Mouse (Mus musculus): ENCODE data around the gene Arhgef15. TPM values are rescaled to one million over a fixed set of nuclear protein-coding genes. Genes with fewer than 3 reads are reported as not detected.

Gene Arhgef15
- under 1 TPM in 1 of 2 experiments, not detected in 1; 0.18 TPM for total RNA-seq (2023)

GRCm38 (mm10) chr11:68957308-68957707 is at the start of gene Arhgef15:
Arhgef15 (minus strand) TSS chr11:68957480.

DNA sequence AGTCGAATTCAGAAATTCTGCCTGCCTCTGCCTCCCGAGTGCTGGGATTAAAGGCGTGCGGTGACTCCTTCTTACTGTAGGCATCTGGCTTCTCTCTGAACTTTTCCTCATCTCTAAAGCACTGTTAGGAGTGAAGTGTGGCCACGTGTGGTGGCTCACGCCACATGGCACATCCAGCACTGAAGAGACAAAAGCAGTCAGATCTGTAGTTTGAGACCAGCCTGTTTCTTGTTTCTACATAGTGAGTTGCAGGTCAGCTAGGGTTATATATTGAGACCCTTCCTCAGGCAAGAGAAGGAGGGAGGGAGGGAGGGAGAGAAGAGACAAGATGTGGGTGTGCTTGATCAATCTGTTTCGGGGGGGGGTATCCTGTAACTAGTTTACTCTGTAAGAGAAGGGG is 17.8 kb upstream of the Arhgef15 start, which contains the start of gene Rangrf:
Gene Rangrf, minus strand, starts transcription at position 101 of the 400 bp plus-strand sequence.

DNA sequence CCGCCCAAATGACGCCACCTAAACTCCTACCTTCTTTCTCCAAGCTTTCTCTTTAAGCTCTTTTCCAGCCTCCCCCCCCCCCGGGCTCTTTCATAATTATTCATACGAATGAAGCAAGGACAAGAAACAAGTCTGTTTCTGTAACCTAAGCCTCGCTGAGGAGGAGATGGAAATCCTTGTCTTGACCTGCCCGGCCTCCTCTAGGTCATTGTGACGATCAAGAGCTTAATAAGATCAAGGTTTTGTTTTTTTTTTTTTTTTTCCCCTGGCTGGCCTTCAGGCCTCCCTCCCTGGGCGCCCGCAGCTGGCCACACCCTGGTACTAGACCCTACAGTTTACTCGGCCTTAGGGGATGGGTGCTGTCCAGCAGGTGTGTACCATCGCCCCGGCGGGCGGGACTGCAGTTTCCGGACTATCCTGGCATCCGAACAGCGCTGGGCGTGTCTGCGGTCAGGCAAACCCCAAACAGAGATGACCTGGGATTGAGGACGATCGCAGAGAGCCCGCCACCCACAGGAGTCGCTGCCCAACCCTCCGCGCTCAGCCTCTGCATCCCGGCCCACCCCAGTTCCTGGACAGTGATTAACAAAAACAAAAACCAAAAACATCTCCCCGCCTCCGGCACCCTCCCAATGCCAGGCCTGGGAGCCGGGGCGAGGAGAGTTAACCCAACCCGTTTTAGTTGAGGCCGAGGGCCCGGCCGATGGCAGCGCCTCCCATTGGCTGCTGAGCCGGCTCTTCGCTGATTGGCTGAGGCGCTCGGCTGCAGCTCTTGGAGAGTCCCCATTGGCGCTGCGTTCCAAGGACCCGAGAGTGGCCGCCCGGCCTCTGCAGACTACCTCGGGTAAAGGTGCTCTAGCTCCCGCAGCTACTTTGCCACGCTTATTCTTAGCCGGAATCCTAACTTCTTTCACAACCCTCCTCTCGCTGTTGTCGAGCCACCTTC is 10.3 kb upstream of the Arhgef15 start, which contains the start of gene Slc25a35:
Gene Slc25a35, plus strand, starts transcription at position 795 of the 946 bp plus-strand sequence.

GRCm38 (mm10) chr11:68926981-68927380 is 30.3 kb downstream of the Arhgef15 start, which contains the start of gene Odf4:
Odf4 (minus strand) TSS chr11:68927081.

GRCm38 (mm10) chr11:68901351-68902046 is 55.8 kb downstream of the Arhgef15 start, which contains the start of gene Rpl26:
Rpl26 (plus strand) TSS chr11:68901583.

Other genes starting within 250 kb of the Arhgef15 start
- gene Ndel1, start 85.6 kb downstream of the Arhgef15 start, total RNA-seq (2023): 100 to 1,000 TPM; 177 to 183 TPM
- gene Rnf222, start 68.9 kb downstream of the Arhgef15 start, total RNA-seq (2023): not detected
- 100 to 1,000 TPM; 819 to 898 TPM for gene Rpl26, start 55.9 kb downstream of the Arhgef15 start, total RNA-seq (2023)
- not detected for gene Odf4, start 30.4 kb downstream of the Arhgef15 start, total RNA-seq (2023)
- 1 to 10 TPM; 2.2 to 2.8 TPM for gene Slc25a35, start 10.7 kb upstream of the Arhgef15 start, total RNA-seq (2023)
- 1 to 10 TPM; 3.1 to 5.0 TPM for gene Rangrf, start 17.7 kb upstream of the Arhgef15 start, total RNA-seq (2023)
- 10 to 100 TPM; 18.0 to 20.8 TPM for gene Pfas, start 51.0 kb upstream of the Arhgef15 start, total RNA-seq (2023)
- gene Ctc1, start 58.4 kb upstream of the Arhgef15 start, total RNA-seq (2023): 10 to 100 TPM; 30.6 to 33.8 TPM
- 10 to 100 TPM; 83.0 to 89.7 TPM for gene Aurkb, start 88.2 kb upstream of the Arhgef15 start, total RNA-seq (2023)
- gene Borcs6, start 102.2 kb upstream of the Arhgef15 start, total RNA-seq (2023): 10 to 100 TPM; 35.9 to 39.8 TPM
- gene Tmem107, start 113.3 kb upstream of the Arhgef15 start, total RNA-seq (2023): 1 to 10 TPM; 2.6 to 6.6 TPM
- 100 to 1,000 TPM; 188 to 209 TPM for gene Vamp2, start 131.0 kb upstream of the Arhgef15 start, total RNA-seq (2023)
- 100 to 1,000 TPM; 327 to 350 TPM for gene Per1, start 137.7 kb upstream of the Arhgef15 start, total RNA-seq (2023)
- gene Hes7, start 162.9 kb upstream of the Arhgef15 start, total RNA-seq (2023): not detected
- gene 9130213A22Rik, start 165.1 kb upstream of the Arhgef15 start, total RNA-seq (2023): not detected
- gene Aloxe3, start 168.4 kb upstream of the Arhgef15 start, total RNA-seq (2023): not detected
- gene Alox12b, start 199.5 kb upstream of the Arhgef15 start, total RNA-seq (2023): not detected
- gene Alox8, start 240.4 kb upstream of the Arhgef15 start, total RNA-seq (2023): under 1 TPM; 0.22 to 0.24 TPM